In the genomic region with DNA sequence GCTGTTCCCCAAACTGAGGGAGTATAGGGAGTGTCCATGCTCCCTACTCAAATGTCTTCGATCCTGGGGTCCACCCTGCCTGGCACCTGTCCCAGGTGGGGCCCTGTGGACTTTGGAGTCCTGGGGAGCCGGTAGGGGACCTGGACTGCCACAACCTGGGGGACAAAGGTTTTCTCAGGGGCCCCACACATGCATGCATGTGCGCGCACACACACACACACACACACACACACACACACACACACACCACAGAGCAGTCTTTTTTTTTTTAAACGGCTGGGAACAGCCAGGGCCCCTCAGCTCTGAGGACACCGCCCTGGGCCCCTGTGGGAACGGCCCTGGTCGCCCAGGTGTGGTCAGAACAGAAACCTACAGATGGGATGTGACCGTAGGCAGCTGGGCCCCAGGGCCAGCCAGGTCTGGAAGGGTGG, we compare ENCODE assay signal across 11 mouse cellular contexts. TPM values are rescaled to one million over a fixed set of nuclear protein-coding genes. Genes with fewer than 3 reads are reported as not detected.
DNase-seq lines count a peak whose midpoint lies in the region; ATAC-seq and TF ChIP-seq lines count a peak whose summit lies in the region.
"Had no signal": no experiment of that assay in that cellular context is flagged by ENCODE, and none has a peak within 500 bp of the region (broad histone marks: within the 10 kb centered on the region; RNA-seq: fewer than 3 reads in every experiment).

No protein-coding gene starts in this region.

- no peaks in the 10 kb centered on the region for H3K9me3 ChIP-seq in neural tube, embryonic 14.5 days (ENCODE audit: control insufficient read depth, low read length)
- H3K9me3 ChIP-seq in limb, embryonic 13.5 days = no peaks in the 10 kb centered on the region

- H3K27ac ChIP-seq in kidney, adult 2 months (ENCODE audit: insufficient read depth, low read depth, low read length) = peak overlapping the region; percentile 76; the same call in 1 of the 2 replicates
- H3K27ac ChIP-seq in neural tube, embryonic 14.5 days (ENCODE audit: low read depth, low read length) = no peak overlapping the region
- peak overlapping the region; percentile 18; the same call in 1 of the 2 replicates for H3K27ac ChIP-seq in limb, embryonic 13.5 days
- H3K27ac ChIP-seq in layer of hippocampus, adult 2 months = no peak overlapping the region
- H3K27ac ChIP-seq: macrophage had no signal

- 0 out of 2 replicates have a peak overlapping the region, but pooled peaks have one; percentile 16 for H3K9ac ChIP-seq in neural tube, embryonic 14.5 days (replicated peaks; ENCODE audit: low read depth, low read length)
- 0 out of 2 replicates have a peak overlapping the region, but pooled peaks have one; percentile 45 for H3K9ac ChIP-seq in limb, embryonic 13.5 days

- DNase-seq in kidney, adult 2 months = no peak
- no peak for DNase-seq in kidney, postnatal 14 days
- DNase-seq in neural tube, embryonic 10.5 days (ENCODE audit: extremely low spot score, low spot score) = no peak
- DNase-seq in layer of hippocampus, adult 2 months (ENCODE audit: low spot score in 2 of 2) = no peak
- DNase-seq in layer of hippocampus, adult 9-11 months = no peak
- DNase-seq: adrenal gland, postnatal 25 days; right cerebral cortex, postnatal 25 days had no signal

- no peak for TF ChIP-seq POLR2A in kidney, adult 2 months (IDR thresholded peaks at IDR 0.05; ENCODE audit: low read depth, low read length)

- peaks cover 29% of the 10 kb centered on the region for H3K4me1 ChIP-seq in kidney, adult 2 months (ENCODE audit: control insufficient read depth, insufficient read depth, low read length)
- peaks cover 8% of the 10 kb centered on the region; the same call in 1 of the 2 replicates for H3K4me1 ChIP-seq in neural tube, embryonic 14.5 days (ENCODE audit: control insufficient read depth, insufficient read depth, low read length)
- peaks cover 43% of the 10 kb centered on the region for H3K4me1 ChIP-seq in limb, embryonic 13.5 days

- no peaks in the 10 kb centered on the region for H3K27me3 ChIP-seq in kidney, adult 2 months (replicated peaks; ENCODE audit: control insufficient read depth, insufficient read depth, low read length)
- H3K27me3 ChIP-seq in neural tube, embryonic 14.5 days (ENCODE audit: control insufficient read depth, insufficient read depth, low read length) = no peaks in the 10 kb centered on the region
- no peaks in the 10 kb centered on the region for H3K27me3 ChIP-seq in limb, embryonic 13.5 days

- H3K4me2 ChIP-seq in neural tube, embryonic 14.5 days (ENCODE audit: low read depth, low read length) = no peak overlapping the region
- no peak overlapping the region for H3K4me2 ChIP-seq in limb, embryonic 13.5 days (replicated peaks)

- no peak for TF ChIP-seq CTCF in kidney, adult 2 months (conservative IDR thresholded peaks at IDR 0.05; ENCODE audit: insufficient read depth, insufficient read length, low read depth, low read length)
- no peak for TF ChIP-seq CTCF in layer of hippocampus, adult 2 months (conservative IDR thresholded peaks at IDR 0.05)

- no peak overlapping the region for H3K4me3 ChIP-seq in kidney, adult 2 months (ENCODE audit: insufficient read depth, low read depth, low read length)
- no peak overlapping the region for H3K4me3 ChIP-seq in neural tube, embryonic 14.5 days (ENCODE audit: low read depth, low read length)
- no peak overlapping the region for H3K4me3 ChIP-seq in limb, embryonic 13.5 days
- H3K4me3 ChIP-seq in layer of hippocampus, adult 2 months = no peak overlapping the region

- WGBS in kidney, adult 2 months = 46% methylated on average over 9 of the region's 9 CpGs
- 53% methylated on average over 9 of the region's 9 CpGs for WGBS in neural tube, embryonic 14.5 days
- WGBS in limb, embryonic 13.5 days = 60% methylated on average over 9 of the region's 9 CpGs

- H3K36me3 ChIP-seq in kidney, adult 2 months (ENCODE audit: control insufficient read depth, insufficient read depth, low read length) = no peaks in the 10 kb centered on the region
- peaks cover 4% of the 10 kb centered on the region; the same call in 1 of the 2 replicates for H3K36me3 ChIP-seq in neural tube, embryonic 14.5 days (ENCODE audit: control insufficient read depth, insufficient read depth, low read length)
- peaks cover 57% of the 10 kb centered on the region for H3K36me3 ChIP-seq in limb, embryonic 13.5 days

- no peak for ATAC-seq in neural tube, embryonic 14.5 days (ENCODE audit: low read depth)
- ATAC-seq in limb, embryonic 13.5 days (ENCODE audit: low FRiP score, low read depth) = no peak
- ATAC-seq in erythroid progenitor cell, adult 5-6 weeks (replicated peaks; ENCODE audit: low FRiP score, poor library complexity, severe bottlenecking) = no peak

RNA-seq across cellular contexts. Expression of gene Wdr18, which starts 16.5 kb away (rescaled TPM):
- 60.4 and 67.5 TPM in 2 replicates for polyA plus RNA-seq in kidney, adult 2 months (2012; rRNA removed)
- polyA plus RNA-seq in neural tube, embryonic 14.5 days (2014; fragmentation: Nextera tagmentation; extraction: Ambion mirVana) = 87.0 and 103 TPM in 2 replicates
- 105 and 106 TPM in 2 replicates for polyA plus RNA-seq in limb, embryonic 13.5 days (2015; fragmentation: Nextera tagmentation; extraction: Ambion mirVana)
- total RNA-seq in layer of hippocampus, adult 2 months (2021) = 10 to 100 TPM; 44.8 to 47.0 TPM
- 4.0 and 10.1 TPM in 2 replicates for total RNA-seq in erythroid progenitor cell, adult 5-6 weeks (2015; ENCODE audit: low replicate concordance)
- 0.98 and 4.6 TPM in 2 replicates for total RNA-seq in erythroid progenitor cell, adult 5-6 weeks (2017; ENCODE audit: low replicate concordance)

RNA-seq across cellular contexts. Expression of gene Arid3a, which starts 16.6 kb away (rescaled TPM):
- polyA plus RNA-seq in kidney, adult 2 months (2012; rRNA removed) = 6.7 and 8.1 TPM in 2 replicates
- polyA plus RNA-seq in neural tube, embryonic 14.5 days (2014; fragmentation: Nextera tagmentation; extraction: Ambion mirVana) = 3.3 and 5.1 TPM in 2 replicates
- 5.5 and 6.2 TPM in 2 replicates for polyA plus RNA-seq in limb, embryonic 13.5 days (2015; fragmentation: Nextera tagmentation; extraction: Ambion mirVana)
- 1 to 10 TPM; 7.5 to 8.5 TPM for total RNA-seq in layer of hippocampus, adult 2 months (2021)
- total RNA-seq in erythroid progenitor cell, adult 5-6 weeks (2015; ENCODE audit: low replicate concordance) = 4.2 and 9.7 TPM in 2 replicates
- 4.8 and 8.6 TPM in 2 replicates for total RNA-seq in erythroid progenitor cell, adult 5-6 weeks (2017; ENCODE audit: low replicate concordance)

RNA-seq across cellular contexts. Expression of gene R3hdm4, which starts 22.5 kb away (rescaled TPM):
- 146 and 154 TPM in 2 replicates for polyA plus RNA-seq in kidney, adult 2 months (2012; rRNA removed)
- polyA plus RNA-seq in neural tube, embryonic 14.5 days (2014; fragmentation: Nextera tagmentation; extraction: Ambion mirVana) = 253 and 265 TPM in 2 replicates
- 186 and 188 TPM in 2 replicates for polyA plus RNA-seq in limb, embryonic 13.5 days (2015; fragmentation: Nextera tagmentation; extraction: Ambion mirVana)
- total RNA-seq in layer of hippocampus, adult 2 months (2021) = 100 to 1,000 TPM; 365 to 385 TPM
- total RNA-seq in erythroid progenitor cell, adult 5-6 weeks (2015; ENCODE audit: low replicate concordance) = 60.2 and 65.4 TPM in 2 replicates
- 37.4 and 45.8 TPM in 2 replicates for total RNA-seq in erythroid progenitor cell, adult 5-6 weeks (2017; ENCODE audit: low replicate concordance)

RNA-seq across cellular contexts. Expression of gene Kiss1r, which starts 26.7 kb away (rescaled TPM):
- polyA plus RNA-seq in kidney, adult 2 months (2012; rRNA removed) = 5.6 and 9.2 TPM in 2 replicates
- polyA plus RNA-seq in neural tube, embryonic 14.5 days (2014; fragmentation: Nextera tagmentation; extraction: Ambion mirVana) = 2.2 and 2.3 TPM in 2 replicates
- polyA plus RNA-seq in limb, embryonic 13.5 days (2015; fragmentation: Nextera tagmentation; extraction: Ambion mirVana) = 0.94 and 1.0 TPM in 2 replicates
- total RNA-seq in layer of hippocampus, adult 2 months (2021) = 1 to 10 TPM; 5.6 to 7.1 TPM
- total RNA-seq in erythroid progenitor cell, adult 5-6 weeks (2015; ENCODE audit: low replicate concordance) = not detected in 2 replicates
- not detected in 2 replicates for total RNA-seq in erythroid progenitor cell, adult 5-6 weeks (2017; ENCODE audit: low replicate concordance)

RNA-seq across cellular contexts. Expression of gene Grin3b, which starts 27.0 kb away (rescaled TPM):
- polyA plus RNA-seq in kidney, adult 2 months (2012; rRNA removed) = 1.6 and 2.0 TPM in 2 replicates
- 0.43 and 0.61 TPM in 2 replicates for polyA plus RNA-seq in neural tube, embryonic 14.5 days (2014; fragmentation: Nextera tagmentation; extraction: Ambion mirVana)
- polyA plus RNA-seq in limb, embryonic 13.5 days (2015; fragmentation: Nextera tagmentation; extraction: Ambion mirVana) = 0.41 and 0.73 TPM in 2 replicates
- total RNA-seq in layer of hippocampus, adult 2 months (2021) = under 1 TPM in 1 of 2 experiments, not detected in 1; 0.15 TPM
- not detected in 2 replicates for total RNA-seq in erythroid progenitor cell, adult 5-6 weeks (2015; ENCODE audit: low replicate concordance)
- not detected in 2 replicates for total RNA-seq in erythroid progenitor cell, adult 5-6 weeks (2017; ENCODE audit: low replicate concordance)
- polyA plus RNA-seq: macrophage had no signal

Comparison
In these comparisons a context has a peak if more than half of its experiments do, and no peak if none do; other contexts are left out.
1. H3K27ac ChIP-seq: peak in kidney, adult 2 months (single experiment) and limb, embryonic 13.5 days (single experiment); none in neural tube, embryonic 14.5 days (single experiment) and layer of hippocampus, adult 2 months (single experiment).